Mouse (Mus musculus): ENCODE measurements around the gene N4bp2l2.
"Not testable (repeated sequence)": the region's sequence is repeated elsewhere in the genome, so short reads cannot be mapped to it uniquely, and the experiment has no call there.

The N4bp2l2 gene

GRCm38 (mm10) chr5:150666133-150666739 is at the start of gene N4bp2l2:
TSS of gene N4bp2l2 (minus strand) at chr5:150666183.
- DNase-seq (ENCODE audit: extremely low read depth, low read depth, low spot score) = not testable (repeated sequence)

DNA sequence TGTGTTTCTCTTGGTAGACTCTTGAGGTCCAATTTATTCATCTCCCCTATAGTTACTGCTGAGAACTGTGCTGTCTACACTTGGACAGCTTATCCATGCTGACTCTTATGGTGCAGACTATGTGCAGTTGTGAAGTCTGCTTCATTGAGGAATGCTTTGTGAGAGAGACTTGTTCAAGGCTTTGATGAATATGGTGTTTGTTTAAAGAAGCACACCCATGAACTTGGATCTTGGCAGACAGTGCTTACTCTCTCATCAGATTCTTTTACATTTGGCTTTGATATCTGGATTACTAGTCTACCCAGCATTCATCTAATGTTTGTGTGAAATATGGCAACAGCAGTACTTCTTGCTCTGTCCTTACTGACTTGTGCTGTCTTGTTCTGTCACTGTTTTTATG is 47.4 kb upstream of the N4bp2l2 start:
- DNase-seq (ENCODE audit: extremely low read depth, low read depth, low spot score) = no peak

DNA sequence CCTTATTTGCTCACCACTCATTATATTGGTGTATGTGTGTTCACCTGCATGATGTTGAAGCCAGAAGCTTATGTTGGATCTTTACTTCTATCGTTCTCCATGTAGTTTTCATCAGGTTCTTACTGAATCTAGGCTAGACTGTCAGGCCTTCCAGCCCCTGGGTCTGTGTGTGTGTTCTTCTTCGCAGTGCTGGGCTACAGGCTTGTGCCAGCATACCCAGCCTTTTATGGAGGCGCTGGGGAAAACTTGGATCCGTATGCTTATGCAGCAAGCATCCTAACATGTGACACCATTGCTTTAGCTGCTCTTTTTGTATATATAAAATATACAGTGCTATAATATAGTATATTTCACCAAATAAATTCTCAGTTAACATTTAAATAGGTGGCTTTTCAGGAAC is 45.5 kb upstream of the N4bp2l2 start:
- DNase-seq (ENCODE audit: extremely low read depth, low read depth, low spot score) = no peak

DNA sequence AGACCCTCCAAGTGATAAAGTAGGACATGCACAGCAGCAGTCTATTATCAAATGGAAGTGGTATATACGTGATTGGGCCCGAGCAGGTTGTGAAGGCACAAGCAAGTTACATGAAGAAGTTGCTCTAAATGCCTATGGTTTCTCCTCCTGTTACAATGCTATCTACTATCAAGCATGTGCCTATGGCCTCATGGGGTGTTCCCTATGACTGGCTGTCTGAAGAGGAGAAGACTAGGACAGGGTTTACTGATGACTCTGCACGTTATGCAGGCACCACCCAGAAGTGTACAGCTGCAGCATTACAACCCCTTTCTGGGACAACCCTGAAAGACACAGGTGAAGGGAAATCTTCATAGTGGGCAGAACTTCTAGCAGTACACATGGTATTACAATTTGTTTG is 41.2 kb upstream of the N4bp2l2 start:
- not testable (repeated sequence) for DNase-seq (ENCODE audit: extremely low read depth, low read depth, low spot score)

GRCm38 (mm10) chr5:150706651-150707050 is 40.7 kb upstream of the N4bp2l2 start:
- DNase-seq (ENCODE audit: extremely low read depth, low read depth, low spot score) = not testable (repeated sequence)

- no peak for DNase-seq (ENCODE audit: extremely low read depth, low read depth, low spot score)
Observed at GRCm38 (mm10) chr5:150702714-150703113, 36.7 kb upstream of the N4bp2l2 start.

DNA sequence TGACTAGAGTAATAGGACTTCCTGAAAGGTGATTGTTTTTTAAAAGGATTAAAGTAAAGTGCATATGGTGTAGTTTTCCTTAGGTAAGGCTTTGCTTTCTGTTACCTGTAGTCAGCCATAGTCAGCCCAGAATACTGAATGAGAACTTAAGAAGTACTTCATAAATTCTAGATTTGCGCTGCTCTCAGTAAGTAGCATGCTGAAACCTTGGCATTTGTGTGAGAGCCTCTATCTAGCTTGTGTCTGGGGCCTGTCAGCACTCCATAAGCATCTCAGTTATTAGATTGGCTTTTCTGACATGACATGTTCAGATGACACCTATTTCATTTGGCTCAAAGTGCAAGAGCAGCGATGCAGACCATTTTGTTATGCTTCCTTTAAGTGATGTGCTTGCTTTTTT is 27.3 kb upstream of the N4bp2l2 start:
- DNase-seq (ENCODE audit: extremely low read depth, low read depth, low spot score) = no peak

DNA sequence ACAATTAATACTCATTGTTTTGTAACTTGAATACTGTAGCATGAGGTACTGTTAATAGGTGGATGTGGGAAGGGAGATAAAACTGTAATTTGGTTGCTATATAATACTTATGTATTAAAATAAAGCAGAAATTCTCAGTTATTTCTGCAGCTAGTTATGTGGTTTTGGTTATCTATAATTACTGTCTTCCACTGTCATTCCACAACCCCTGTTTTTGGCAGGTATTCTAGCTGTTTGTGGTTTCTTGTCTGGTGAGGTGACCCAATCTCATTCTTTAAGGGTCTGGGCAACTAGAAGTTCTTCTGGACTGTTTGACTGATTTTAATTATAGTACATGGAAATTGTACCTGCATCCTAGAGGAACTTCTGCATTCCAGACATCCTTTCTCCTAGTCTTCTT is 24.7 kb upstream of the N4bp2l2 start:
- no peak for DNase-seq (ENCODE audit: extremely low read depth, low read depth, low spot score)

DNA sequence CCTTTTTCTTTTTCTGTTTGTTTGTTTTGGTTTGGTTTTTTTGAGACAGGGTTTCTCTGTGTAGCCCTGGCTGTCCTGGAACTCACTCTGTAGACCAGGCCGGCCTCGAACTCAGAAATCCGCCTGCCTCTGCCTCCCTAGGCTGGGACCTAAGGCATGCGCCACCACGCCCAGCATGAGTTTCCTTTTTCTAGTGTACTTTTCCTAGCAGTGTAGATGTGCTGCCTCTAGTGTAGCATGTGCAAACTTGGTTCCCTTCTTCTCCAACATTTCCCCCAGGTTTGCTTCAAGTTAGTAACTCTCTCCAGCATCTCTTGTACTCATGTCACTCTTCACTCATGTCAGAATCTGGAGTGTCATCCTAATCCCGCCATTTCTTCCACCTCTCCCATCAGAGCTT is 16.9 kb upstream of the N4bp2l2 start:
- DNase-seq (ENCODE audit: extremely low read depth, low read depth, low spot score) = not testable (repeated sequence)

DNA sequence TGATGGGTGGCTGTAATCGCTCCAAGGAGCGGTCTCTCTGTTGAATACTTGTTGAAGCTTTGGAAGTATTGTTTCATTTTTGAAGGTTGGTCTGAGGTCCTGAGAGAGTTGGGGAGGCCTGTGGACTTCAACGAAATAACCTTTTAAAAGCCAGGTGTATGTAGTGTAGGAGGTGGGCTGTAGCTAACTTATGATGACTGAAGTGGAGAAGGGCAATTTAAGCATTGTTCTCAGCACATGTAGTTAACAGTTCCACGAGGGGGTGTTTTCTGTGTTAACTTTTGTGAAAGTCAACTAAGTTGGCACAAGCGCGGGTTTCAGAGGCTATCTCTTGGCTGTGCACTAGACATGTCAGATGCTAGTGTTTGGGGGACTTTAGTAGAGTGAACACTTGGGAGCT is 8.9 kb upstream of the N4bp2l2 start:
- DNase-seq (ENCODE audit: extremely low read depth, low read depth, low spot score) = no peak

DNA sequence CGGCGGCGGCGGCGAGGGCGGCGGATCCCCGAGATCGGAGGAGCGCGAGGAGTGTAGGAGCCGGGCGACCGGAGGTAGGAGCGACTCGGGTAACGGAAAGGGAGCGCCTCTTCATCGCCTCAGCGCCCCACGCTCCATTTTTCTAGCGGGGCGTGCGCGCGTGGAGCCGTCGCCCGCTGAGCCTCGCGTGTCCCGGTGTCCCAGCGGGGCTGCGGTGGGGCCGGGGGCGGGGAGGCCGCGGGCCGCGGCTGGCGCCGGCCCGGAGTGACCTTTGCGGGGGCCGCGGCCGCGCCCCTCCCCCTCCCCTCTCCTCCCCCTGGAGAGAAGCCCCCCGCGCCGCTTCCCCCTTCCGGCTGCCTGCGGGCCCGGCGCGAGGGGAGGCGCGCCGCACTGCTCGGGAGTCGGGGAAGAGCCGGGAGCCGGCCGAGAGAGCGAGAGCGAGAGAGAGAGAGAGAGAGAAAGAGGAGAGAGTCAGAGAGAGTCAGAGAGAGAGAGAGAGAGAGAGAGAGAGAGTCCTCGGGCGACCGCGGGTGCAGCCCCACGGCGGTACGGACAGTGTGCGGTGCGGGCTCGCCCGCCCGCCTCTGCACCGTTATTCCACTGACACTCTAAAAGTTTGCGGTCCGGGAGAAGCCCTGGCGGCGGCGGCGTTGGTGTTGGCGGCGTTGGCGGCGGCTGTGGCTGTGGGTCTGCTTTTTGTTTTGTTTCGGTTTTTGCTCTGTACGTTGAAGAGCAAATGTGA is 8.1 kb upstream of the N4bp2l2 start:
- DNase-seq (ENCODE audit: extremely low read depth, low read depth, low spot score) = no peak

DNA sequence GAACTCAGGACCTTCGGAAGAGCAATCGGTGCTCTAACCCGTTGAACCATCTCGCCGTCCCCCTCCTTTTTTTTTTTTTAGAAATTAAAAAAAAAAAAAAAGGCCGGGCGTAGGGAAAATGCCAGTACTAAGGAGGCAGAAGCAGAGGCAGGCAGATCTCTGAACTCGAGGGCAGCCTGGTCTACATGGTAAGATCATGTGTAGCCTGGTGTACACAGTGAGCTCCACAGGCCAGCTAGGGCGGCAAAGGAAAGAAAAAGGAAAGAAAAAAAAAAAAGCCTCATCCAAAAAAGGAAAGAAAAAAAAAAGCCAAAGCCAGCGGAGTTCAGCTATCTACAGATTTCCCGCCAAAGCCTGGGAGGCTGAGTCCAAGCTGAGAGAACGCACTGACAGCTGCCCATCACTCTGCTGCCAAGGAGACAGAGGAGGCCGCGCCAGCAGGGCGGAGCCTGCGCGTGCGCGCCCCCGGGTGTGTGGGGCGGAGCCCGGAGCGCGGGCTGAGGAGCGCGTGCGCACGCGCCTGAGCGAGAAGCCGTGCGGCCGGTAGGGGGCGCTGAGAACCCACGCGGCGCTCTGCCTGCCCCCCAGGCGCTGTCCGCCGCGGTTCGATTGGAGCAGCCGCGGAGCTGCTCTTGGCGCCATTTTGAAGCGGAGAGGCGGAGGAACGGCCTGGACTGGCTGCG is 7.3 kb upstream of the N4bp2l2 start, which contains the start of gene Pds5b:
Gene Pds5b, plus strand, starts transcription at position 587 of the 683 bp plus-strand sequence.
- DNase-seq (ENCODE audit: extremely low read depth, low read depth, low spot score) = peak; percentile 30

DNA sequence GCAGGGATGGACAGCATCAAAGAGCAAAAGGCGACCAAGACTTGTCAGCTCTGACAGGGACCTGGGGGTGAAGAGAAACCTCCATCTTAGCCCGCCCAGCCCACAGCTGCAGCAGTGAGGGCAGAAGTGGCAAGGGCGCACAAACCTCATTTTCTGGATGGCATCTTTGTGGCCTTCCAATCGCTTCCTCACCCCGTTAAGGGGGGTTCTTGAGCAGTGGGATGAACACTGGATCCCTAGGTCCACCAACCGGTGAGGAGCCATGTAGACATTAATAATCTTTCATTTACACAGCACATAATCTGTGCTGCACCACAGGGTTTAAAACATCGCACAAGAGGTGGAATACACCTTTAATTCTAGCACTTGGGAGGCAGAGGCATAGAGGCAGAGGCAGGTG is 6.4 kb upstream of the N4bp2l2 start:
- DNase-seq (ENCODE audit: extremely low read depth, low read depth, low spot score) = no peak

DNA sequence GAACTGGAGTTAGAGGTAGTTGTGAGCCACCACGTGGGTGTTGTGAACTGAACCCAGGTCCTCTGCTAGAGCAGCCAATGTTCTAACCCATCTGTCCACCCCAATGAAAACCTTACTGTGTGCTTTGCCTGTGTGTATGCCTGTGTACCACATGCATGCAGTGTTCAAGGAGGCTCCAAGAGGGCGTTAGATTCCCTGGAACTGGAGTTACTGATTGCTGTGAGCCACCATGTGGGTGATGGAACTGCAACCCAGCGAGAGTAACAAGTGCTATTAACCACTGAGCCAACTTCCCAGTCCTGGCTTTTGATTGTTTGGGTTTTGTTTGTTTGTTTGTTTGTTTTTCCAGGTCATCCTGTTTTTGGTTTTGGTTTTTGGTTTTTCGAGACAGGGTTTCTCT is 2.7 kb upstream of the N4bp2l2 start:
- DNase-seq (ENCODE audit: extremely low read depth, low read depth, low spot score) = no peak

DNA sequence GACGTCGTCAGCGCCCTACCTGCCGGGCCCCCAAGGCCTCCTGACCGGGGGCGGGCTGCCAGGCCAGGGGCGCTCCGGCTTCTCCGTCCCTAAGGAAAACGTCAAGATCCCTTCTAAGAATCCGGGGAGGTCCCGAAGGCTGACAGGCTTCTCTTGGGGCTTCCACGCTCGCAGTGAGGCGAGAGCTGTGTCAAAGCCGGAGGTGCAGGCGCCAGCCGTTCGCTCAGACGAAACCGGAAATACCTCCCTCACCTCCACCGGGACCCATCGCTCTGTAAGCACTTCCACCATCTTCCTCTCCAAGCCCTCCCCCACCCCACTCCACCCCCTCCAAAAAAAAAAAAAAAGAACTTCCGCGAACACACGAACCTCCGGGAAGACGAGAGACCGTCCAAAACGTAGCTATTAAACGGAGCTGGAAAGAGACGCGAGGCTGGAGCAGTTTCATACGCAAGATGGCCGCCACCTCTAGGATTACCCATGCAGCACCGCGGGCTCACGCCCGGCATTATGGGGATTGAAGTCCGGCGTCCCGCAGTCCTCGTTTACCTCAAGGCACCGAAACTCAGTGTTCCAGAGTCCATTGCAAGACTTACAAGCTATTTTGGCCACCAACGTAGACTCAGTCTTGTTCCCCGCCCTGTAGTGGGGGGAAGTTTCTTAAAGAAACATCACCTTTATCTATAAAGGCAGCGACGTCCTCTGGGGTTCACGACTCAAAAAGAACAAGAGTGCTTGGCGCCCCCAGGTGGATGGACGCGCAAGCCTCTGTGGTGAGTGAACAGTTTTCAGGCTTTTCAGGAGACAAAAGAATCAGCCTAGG is 640 bp downstream of the N4bp2l2 start:
- DNase-seq (ENCODE audit: extremely low read depth, low read depth, low spot score) = peak; percentile 99

DNA sequence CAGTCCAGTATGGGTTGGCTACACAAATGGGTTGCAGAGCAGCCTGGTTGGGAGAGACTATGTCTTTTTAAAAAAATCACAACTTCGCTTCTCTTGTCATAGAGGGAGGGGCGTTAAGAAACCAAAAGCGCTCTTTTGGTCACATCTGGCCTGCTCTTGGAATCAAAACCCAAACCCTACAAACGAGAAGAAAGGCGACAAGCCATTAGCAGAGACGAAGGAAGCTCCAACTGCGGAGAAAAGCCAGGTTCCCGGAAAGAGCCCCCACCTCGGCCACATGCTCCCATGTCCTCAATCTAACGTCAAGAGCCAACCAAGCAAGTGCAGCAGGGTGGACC is 1.2 kb downstream of the N4bp2l2 start:
- DNase-seq (ENCODE audit: extremely low read depth, low read depth, low spot score) = no peak

DNA sequence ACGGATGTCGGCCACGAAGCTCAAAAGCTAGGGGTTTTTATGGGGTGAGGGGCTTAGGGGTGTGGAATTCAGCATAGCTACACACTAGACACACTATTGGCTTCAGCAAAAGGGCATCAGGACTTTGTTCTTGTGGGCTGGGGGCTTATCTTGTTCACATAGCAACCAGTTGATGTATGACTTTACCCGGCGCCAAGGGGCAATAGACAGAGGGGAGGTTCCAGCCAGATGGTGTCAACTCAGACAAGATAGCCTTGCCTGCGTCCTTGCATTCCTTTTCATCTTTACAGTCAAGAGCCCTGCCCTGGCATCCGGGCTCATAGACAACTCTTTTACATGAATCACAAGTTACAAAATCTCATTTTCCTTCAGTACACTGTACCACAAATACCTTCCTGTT is 2.1 kb downstream of the N4bp2l2 start:
- not testable (repeated sequence) for DNase-seq (ENCODE audit: extremely low read depth, low read depth, low spot score)

- DNase-seq (ENCODE audit: extremely low read depth, low read depth, low spot score) = not testable (repeated sequence)
Observed at GRCm38 (mm10) chr5:150660296-150660695, 5.7 kb downstream of the N4bp2l2 start.

GRCm38 (mm10) chr5:150659425-150659824 is 6.6 kb downstream of the N4bp2l2 start:
- not testable (repeated sequence) for DNase-seq (ENCODE audit: extremely low read depth, low read depth, low spot score)

- DNase-seq (ENCODE audit: extremely low read depth, low read depth, low spot score) = no peak
Observed at GRCm38 (mm10) chr5:150654548-150654947, 11.4 kb downstream of the N4bp2l2 start.

GRCm38 (mm10) chr5:150652578-150652977 is 13.4 kb downstream of the N4bp2l2 start:
- DNase-seq (ENCODE audit: extremely low read depth, low read depth, low spot score) = no peak

Data from fat pad, adult 2 months (tissue).